Comparison of ENCODE assay signal across 7 mouse cellular contexts in genomic region chr13:23464841-23465366, GRCm38 (mm10). TPM values are rescaled to one million over a fixed set of nuclear protein-coding genes. Genes with fewer than 3 reads are reported as not detected.
DNase-seq lines count a peak whose midpoint lies in the region; ATAC-seq and TF ChIP-seq lines count a peak whose summit lies in the region.

No protein-coding gene starts in this region.

- peak; percentile 41 for DNase-seq in thymus, postnatal 0 days (ENCODE audit: low spot score)
- no peak for DNase-seq in thymus, adult 18-20 months
- peak; percentile 57 for DNase-seq in forebrain, embryonic 11.5 days (ENCODE audit: low spot score)
- no peak for DNase-seq in limb, embryonic 14.5 days (ENCODE audit: low spot score)
- peak; percentile 50 for DNase-seq in retina, postnatal 1 day
- no peak for DNase-seq in frontal cortex, postnatal 14 days (ENCODE audit: low spot score in 2 of 2)
- DNase-seq in kidney, postnatal 36 days: no peak

- H3K27me3 ChIP-seq in forebrain, embryonic 11.5 days (ENCODE audit: control insufficient read depth, insufficient read depth, low read length): no peaks in the 10 kb centered on the region
- H3K27me3 ChIP-seq in limb, embryonic 14.5 days (ENCODE audit: control insufficient read depth, insufficient read depth, low read length): no peaks in the 10 kb centered on the region

- 1% methylated on average over 11 of the region's 11 CpGs for WGBS in forebrain, embryonic 11.5 days
- 1% methylated on average over 11 of the region's 11 CpGs for WGBS in limb, embryonic 14.5 days

- peak overlapping the region; percentile 63 for H3K9ac ChIP-seq in forebrain, embryonic 11.5 days (ENCODE audit: low read length)
- peak overlapping the region; percentile 38; the same call in 1 of the 2 replicates for H3K9ac ChIP-seq in limb, embryonic 14.5 days (ENCODE audit: low read depth, low read length, severe bottlenecking)

- no peak for TF ChIP-seq POLR2A in limb, embryonic 14.5 days (IDR thresholded peaks at IDR 0.05; ENCODE audit: borderline replicate concordance, extremely low read depth, insufficient read depth, insufficient read length)

- no peaks in the 10 kb centered on the region for H3K9me3 ChIP-seq in forebrain, embryonic 11.5 days (ENCODE audit: control insufficient read depth, low read length)
- no peaks in the 10 kb centered on the region for H3K9me3 ChIP-seq in limb, embryonic 14.5 days (ENCODE audit: control insufficient read depth, low read length)

- peak overlapping the region; percentile 73 for H3K4me2 ChIP-seq in forebrain, embryonic 11.5 days (ENCODE audit: low read depth, low read length, severe bottlenecking)
- peak overlapping the region; percentile 61 for H3K4me2 ChIP-seq in limb, embryonic 14.5 days (replicated peaks; ENCODE audit: low read depth, low read length, severe bottlenecking)

- H3K4me3 ChIP-seq in forebrain, embryonic 11.5 days (ENCODE audit: low read depth, low read length): peak overlapping the region; percentile 54
- peak overlapping the region; percentile 51 for H3K4me3 ChIP-seq in limb, embryonic 14.5 days (replicated peaks; ENCODE audit: low read length)

- H3K27ac ChIP-seq in forebrain, embryonic 11.5 days (ENCODE audit: low read depth, low read length): no peak overlapping the region
- no peak overlapping the region for H3K27ac ChIP-seq in limb, embryonic 14.5 days (replicated peaks; ENCODE audit: low read depth, low read length)

- H3K36me3 ChIP-seq in forebrain, embryonic 11.5 days (ENCODE audit: control insufficient read depth, insufficient read depth, low read length): no peaks in the 10 kb centered on the region
- no peaks in the 10 kb centered on the region for H3K36me3 ChIP-seq in limb, embryonic 14.5 days (ENCODE audit: control insufficient read depth, insufficient read depth, low read length)

- no peak for ATAC-seq in forebrain, embryonic 11.5 days (replicated peaks; ENCODE audit: low FRiP score)
- no peak for ATAC-seq in limb, embryonic 14.5 days (ENCODE audit: low FRiP score, low read depth)

- H3K4me1 ChIP-seq in forebrain, embryonic 11.5 days (replicated peaks; ENCODE audit: control insufficient read depth, insufficient read depth, low read length): no peaks in the 10 kb centered on the region; the same call in 1 of the 2 replicates
- H3K4me1 ChIP-seq in limb, embryonic 14.5 days (ENCODE audit: control insufficient read depth, insufficient read depth, low read length): peaks cover 16% of the 10 kb centered on the region; the same call in 1 of the 2 replicates

RNA-seq across cellular contexts. Expression of gene Btn1a1, which starts 0.8 kb away (rescaled TPM):
- 0.17 and 0.27 TPM in 2 replicates for polyA plus RNA-seq in thymus, postnatal 0 days (2015; fragmentation: Nextera tagmentation; extraction: Ambion mirVana)
- polyA plus RNA-seq in forebrain, embryonic 11.5 days (2014; fragmentation: Nextera tagmentation; extraction: Ambion mirVana): 0.17 and 0.19 TPM in 2 replicates
- polyA plus RNA-seq in limb, embryonic 14.5 days (2012; rRNA removed): 0.31 and 0.32 TPM in 2 replicates
- polyA plus RNA-seq in limb, embryonic 14.5 days (2014; fragmentation: Nextera tagmentation; extraction: Ambion mirVana): not detected in 2 replicates

RNA-seq across cellular contexts. Expression of gene Btn2a2, which starts 23.8 kb away (rescaled TPM):
- 0.65 and 0.85 TPM in 2 replicates for polyA plus RNA-seq in thymus, postnatal 0 days (2015; fragmentation: Nextera tagmentation; extraction: Ambion mirVana)
- polyA plus RNA-seq in forebrain, embryonic 11.5 days (2014; fragmentation: Nextera tagmentation; extraction: Ambion mirVana): 0.48 and 0.59 TPM in 2 replicates
- polyA plus RNA-seq in limb, embryonic 14.5 days (2012; rRNA removed): 0.62 and 0.79 TPM in 2 replicates
- 0.89 and 1.2 TPM in 2 replicates for polyA plus RNA-seq in limb, embryonic 14.5 days (2014; fragmentation: Nextera tagmentation; extraction: Ambion mirVana)

RNA-seq across cellular contexts. Expression of gene Abt1, which starts 41.2 kb away (rescaled TPM):
- polyA plus RNA-seq in thymus, postnatal 0 days (2015; fragmentation: Nextera tagmentation; extraction: Ambion mirVana): 13.8 and 15.1 TPM in 2 replicates
- polyA plus RNA-seq in forebrain, embryonic 11.5 days (2014; fragmentation: Nextera tagmentation; extraction: Ambion mirVana): 13.0 and 13.5 TPM in 2 replicates
- 6.9 and 9.9 TPM in 2 replicates for polyA plus RNA-seq in limb, embryonic 14.5 days (2012; rRNA removed)
- polyA plus RNA-seq in limb, embryonic 14.5 days (2014; fragmentation: Nextera tagmentation; extraction: Ambion mirVana): 12.0 and 12.2 TPM in 2 replicates

Comparison
In these comparisons a context has a peak if more than half of its experiments do, and no peak if none do; other contexts are left out.
1. DNase-seq: peak in thymus, postnatal 0 days (single experiment), forebrain, embryonic 11.5 days (single experiment) and retina, postnatal 1 day (single experiment); none in thymus, adult 18-20 months (0 of 2), limb, embryonic 14.5 days (single experiment), frontal cortex, postnatal 14 days (0 of 2) and kidney, postnatal 36 days (0 of 2).